22 mouse cellular contexts compared by ENCODE assay signal in genomic region chr7:79759766-79760165, GRCm38 (mm10). TPM values are rescaled to one million over a fixed set of nuclear protein-coding genes. Genes with fewer than 3 reads are reported as not detected.
"Had no signal": no experiment of that assay in that cellular context is flagged by ENCODE, and none has a peak within 500 bp of the region (broad histone marks: within the 10 kb centered on the region; RNA-seq: fewer than 3 reads in every experiment).

No protein-coding gene starts in this region.

- H3K9me3 ChIP-seq: kidney, embryonic 15.5 days; liver, embryonic 12.5 days; liver, embryonic 15.5 days; lung, embryonic 15.5 days; megakaryocyte, embryonic 14.5 days; midbrain, embryonic 10.5 days; midbrain, embryonic 15.5 days; neural tube, embryonic 12.5 days; neural tube, embryonic 15.5 days had no signal

- ATAC-seq: liver, embryonic 12.5 days; midbrain, embryonic 15.5 days had no signal

- H3K4me3 ChIP-seq: kidney, embryonic 15.5 days; left cerebral cortex, adult 2 months; liver, embryonic 12.5 days; liver, embryonic 15.5 days; lung, embryonic 15.5 days; megakaryocyte, embryonic 14.5 days; midbrain, embryonic 10.5 days; midbrain, embryonic 15.5 days; neural tube, embryonic 12.5 days; neural tube, embryonic 15.5 days had no signal

- DNase-seq: kidney, adult 8-10 months; kidney, postnatal 10 days; kidney, postnatal 36 days; layer of hippocampus, postnatal 36 days; lung, adult 18-20 months; lung, postnatal 10 days; lung, postnatal 36 days; thymus, adult 2 months; thymus, postnatal 36 days had no signal

- H3K9ac ChIP-seq: kidney, embryonic 15.5 days; liver, embryonic 12.5 days; liver, embryonic 15.5 days; lung, embryonic 15.5 days; midbrain, embryonic 15.5 days; neural tube, embryonic 12.5 days; neural tube, embryonic 15.5 days had no signal

- H3K27me3 ChIP-seq: kidney, embryonic 15.5 days; liver, embryonic 12.5 days; liver, embryonic 15.5 days; lung, embryonic 15.5 days; midbrain, embryonic 15.5 days; neural tube, embryonic 12.5 days; neural tube, embryonic 15.5 days had no signal

- H3K4me2 ChIP-seq: kidney, embryonic 15.5 days; liver, embryonic 12.5 days; liver, embryonic 15.5 days; lung, embryonic 15.5 days; midbrain, embryonic 15.5 days; neural tube, embryonic 12.5 days; neural tube, embryonic 15.5 days had no signal

- H3K36me3 ChIP-seq: kidney, embryonic 15.5 days; liver, embryonic 12.5 days; liver, embryonic 15.5 days; lung, embryonic 15.5 days; midbrain, embryonic 10.5 days; midbrain, embryonic 15.5 days; neural tube, embryonic 12.5 days; neural tube, embryonic 15.5 days had no signal

- H3K4me1 ChIP-seq: kidney, embryonic 15.5 days; liver, embryonic 12.5 days; midbrain, embryonic 10.5 days; midbrain, embryonic 15.5 days; neural tube, embryonic 12.5 days; neural tube, embryonic 15.5 days had no signal

- H3K27ac ChIP-seq: kidney, embryonic 15.5 days; left cerebral cortex, adult 2 months; liver, embryonic 12.5 days; liver, embryonic 15.5 days; lung, embryonic 15.5 days; midbrain, embryonic 10.5 days; midbrain, embryonic 15.5 days; neural tube, embryonic 12.5 days; neural tube, embryonic 15.5 days had no signal

RNA-seq across cellular contexts. Expression of gene Wdr93, which starts 16.8 kb away (rescaled TPM):
- polyA plus RNA-seq: spleen, adult 2 months had no signal

RNA-seq across cellular contexts. Expression of gene Plin1, which starts 27.1 kb away (rescaled TPM):
- polyA plus RNA-seq: limb, embryonic 11.5 days; liver, embryonic 12.5 days; liver, embryonic 15.5 days; lung, embryonic 15.5 days; neural tube, embryonic 12.5 days; stomach, embryonic 16.5 days had no signal

RNA-seq across cellular contexts. Expression of gene Mesp1, which starts 33.8 kb away (rescaled TPM):
- polyA plus RNA-seq: kidney, embryonic 15.5 days; limb, embryonic 11.5 days; liver, embryonic 12.5 days; liver, embryonic 15.5 days; lung, embryonic 15.5 days; midbrain, embryonic 15.5 days; neural tube, embryonic 12.5 days; neural tube, embryonic 15.5 days; spleen, adult 2 months; stomach, embryonic 16.5 days had no signal
